Mouse (Mus musculus) stomach, postnatal 0 days (tissue): ENCODE results near the gene Mpv17l2.

Experiments
- CTCF ChIP-seq: IDR thresholded peaks from 2 replicates; pipeline ENCODE4 v1.5.1; 2016; ENCODE audit warnings: antibody characterized with exemption, low read depth, mild to moderate bottlenecking, moderate library complexity
- EP300 ChIP-seq: optimal IDR thresholded peaks from 2 replicates; pipeline ENCODE3; 2016; ENCODE audit warnings: antibody characterized with exemption

DNA sequence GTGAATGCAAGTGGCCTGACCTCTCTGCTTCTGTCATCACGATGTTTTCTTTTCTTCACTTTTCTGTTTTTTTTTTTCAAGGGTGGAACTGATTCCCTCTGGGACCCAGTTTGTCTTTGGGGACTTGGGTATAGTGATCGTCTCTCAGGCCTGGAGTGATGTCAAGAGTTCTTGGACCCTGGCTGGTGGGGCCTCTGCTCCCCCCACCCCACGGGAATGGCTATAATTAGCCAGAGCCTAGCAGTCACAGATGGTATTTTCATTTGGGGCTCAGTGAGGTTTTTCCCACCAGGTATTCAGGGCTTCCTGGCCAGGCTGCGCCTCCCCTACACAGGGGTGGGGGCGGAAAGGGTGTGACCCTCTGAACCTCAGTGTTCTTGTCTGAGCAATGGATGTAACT lies 19.1 kb downstream of the Mpv17l2 start:
- TF ChIP-seq CTCF (no peak), EP300 (no peak)
